Mouse (Mus musculus): ENCODE results near the gene Mc1r.

- TF ChIP-seq CTCF (IDR thresholded peaks at IDR 0.05; ENCODE audit: borderline replicate concordance, insufficient read depth, low read length) (no peak), POLR2A (IDR thresholded peaks at IDR 0.05; ENCODE audit: low read depth, low read length) (no peak)
Measured at GRCm38 (mm10) chr8:123450783-123451182, 43.9 kb downstream of the Mc1r start.

All from embryonic fibroblast, embryonic 13.5 days (primary cell).